Mouse (Mus musculus): Measurements from ENCODE around the gene Dab2ip. TPM values are rescaled to one million over a fixed set of nuclear protein-coding genes. Genes with fewer than 3 reads are reported as not detected.

Gene Dab2ip
- polyA plus RNA-seq, 1 experiment from 2014 or later = 61.2 TPM

DNA sequence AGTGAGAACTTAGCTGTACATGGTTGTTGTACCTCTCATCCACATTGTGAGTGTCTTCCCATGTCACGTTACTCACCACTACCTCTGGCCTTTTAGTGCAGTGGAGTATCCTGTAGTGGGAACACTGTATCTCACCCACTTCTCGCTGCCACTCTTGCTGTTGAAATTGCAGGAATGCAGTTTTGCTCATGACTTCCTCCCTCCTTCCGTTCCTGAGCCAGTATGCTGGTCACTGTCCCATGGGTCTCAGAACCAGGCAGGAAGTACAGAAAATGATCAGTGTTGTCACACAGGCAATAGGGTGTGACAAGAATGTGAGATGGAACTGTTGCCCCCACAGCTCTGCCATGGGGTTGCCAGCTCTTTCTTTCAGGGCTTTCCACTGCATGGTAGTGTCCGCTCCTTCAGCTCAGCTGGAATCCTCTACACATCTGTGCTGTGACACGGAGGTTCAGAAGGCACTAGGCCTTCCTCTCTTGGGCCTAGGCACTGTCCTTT, 160.0 kb downstream of the Dab2ip start:
- H3K9me3 ChIP-seq (ENCODE audit: control insufficient read depth, low read length) = no peaks in the 10 kb centered on the region
- H3K36me3 ChIP-seq (ENCODE audit: control insufficient read depth, insufficient read depth, low read length) = peaks cover 43% of the 10 kb centered on the region

DNA sequence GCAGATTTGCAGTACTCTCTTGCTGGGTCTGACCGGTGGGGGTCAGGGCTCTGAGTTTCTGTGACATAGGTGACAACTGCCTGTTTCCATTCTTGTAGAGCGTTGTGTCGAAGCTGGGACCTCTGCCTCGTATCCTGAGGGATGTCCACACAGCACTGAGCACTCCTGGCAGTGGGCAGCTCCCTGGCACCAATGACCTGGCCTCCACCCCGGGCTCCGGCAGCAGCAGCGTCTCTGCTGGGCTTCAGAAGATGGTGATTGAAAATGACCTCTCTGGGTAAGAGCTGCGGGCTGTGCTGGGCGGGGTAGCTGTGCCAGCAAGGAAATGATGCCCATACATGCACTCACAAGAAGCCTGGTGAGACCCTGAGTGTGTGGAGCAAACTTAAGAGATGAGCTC, 160.6 kb downstream of the Dab2ip start:
- Histone ChIP-seq H3K4me3 (ENCODE audit: low read depth, low read length) (no peak overlapping the region), H3K4me1 (ENCODE audit: control insufficient read depth, insufficient read depth, low read length) (no peaks in the 10 kb centered on the region), H3K9ac (ENCODE audit: low read length) (no peak overlapping the region), H3K36me3 (ENCODE audit: control insufficient read depth, insufficient read depth, low read length) (peaks cover 41% of the 10 kb centered on the region), H3K27me3 (ENCODE audit: control insufficient read depth, insufficient read depth, low read length) (no peaks in the 10 kb centered on the region), H3K9me3 (ENCODE audit: control insufficient read depth, low read length) (no peaks in the 10 kb centered on the region), H3K27ac (ENCODE audit: low read depth, low read length) (no peak overlapping the region), H3K4me2 (ENCODE audit: low read depth) (no peak overlapping the region)
- WGBS = 95% methylated on average over 9 of the region's 9 CpGs
- DNase-seq (ENCODE audit: low spot score) = no peak
- ATAC-seq (ENCODE audit: insufficient read depth, low FRiP score, low TSS enrichment) = no peak

More for the DNA sequence above, 160.0 kb downstream of the Dab2ip start:
- H3K27ac ChIP-seq (ENCODE audit: low read depth, low read length) = no peak overlapping the region
- H3K4me3 ChIP-seq (ENCODE audit: low read depth, low read length) = no peak overlapping the region
- DNase-seq (ENCODE audit: low spot score) (no peak), ATAC-seq (ENCODE audit: insufficient read depth, low FRiP score, low TSS enrichment) (no peak)
- no peak overlapping the region for H3K9ac ChIP-seq (ENCODE audit: low read length)
- H3K27me3 ChIP-seq (ENCODE audit: control insufficient read depth, insufficient read depth, low read length) = no peaks in the 10 kb centered on the region
- H3K4me1 ChIP-seq (ENCODE audit: control insufficient read depth, insufficient read depth, low read length) = no peaks in the 10 kb centered on the region
- H3K4me2 ChIP-seq (ENCODE audit: low read depth) = no peak overlapping the region
- 91% methylated on average over 5 of the region's 5 CpGs for WGBS

DNA sequence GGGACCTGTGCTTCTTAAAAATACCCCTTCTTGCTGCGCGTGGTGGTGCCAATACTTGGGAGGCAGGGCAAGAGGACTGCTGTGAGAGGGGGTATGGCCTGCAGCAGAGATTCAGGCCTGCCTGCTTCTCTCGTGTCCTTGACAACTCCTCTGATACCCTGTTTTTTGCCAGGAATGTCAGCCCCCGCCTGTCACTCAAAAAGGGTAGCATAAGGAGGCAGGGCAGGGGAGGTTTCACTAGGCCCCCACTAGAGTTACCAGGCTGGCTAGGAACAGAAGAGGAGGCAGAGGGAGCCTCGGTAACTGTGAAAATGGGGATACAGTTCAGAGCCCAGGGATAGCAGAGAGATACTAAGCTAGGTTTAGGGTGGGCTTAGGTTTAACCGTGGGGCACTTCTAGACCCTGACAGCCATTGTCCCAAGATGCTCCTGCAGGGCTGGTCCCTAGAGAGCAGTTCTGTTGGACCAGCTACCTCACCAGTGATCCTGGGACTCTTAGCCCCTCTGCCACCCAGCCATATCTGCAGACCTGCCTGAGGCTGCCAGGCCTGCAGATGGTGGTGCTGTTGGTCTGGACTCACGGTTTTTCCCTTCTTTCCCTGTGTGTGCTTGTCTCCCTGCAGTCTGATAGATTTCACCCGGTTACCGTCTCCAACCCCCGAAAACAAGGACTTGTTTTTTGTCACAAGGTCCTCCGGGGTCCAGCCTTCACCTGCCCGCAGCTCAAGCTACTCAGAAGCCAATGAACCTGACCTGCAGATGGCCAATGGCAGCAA, 161.4 kb downstream of the Dab2ip start:
- 90% methylated on average over 12 of the region's 12 CpGs for WGBS
- Histone ChIP-seq H3K4me3 (ENCODE audit: low read depth, low read length) (no peak overlapping the region), H3K27me3 (ENCODE audit: control insufficient read depth, insufficient read depth, low read length) (no peaks in the 10 kb centered on the region), H3K4me2 (ENCODE audit: low read depth) (no peak overlapping the region), H3K4me1 (ENCODE audit: control insufficient read depth, insufficient read depth, low read length) (no peaks in the 10 kb centered on the region), H3K36me3 (ENCODE audit: control insufficient read depth, insufficient read depth, low read length) (peaks cover 42% of the 10 kb centered on the region), H3K27ac (ENCODE audit: low read depth, low read length) (no peak overlapping the region), H3K9me3 (ENCODE audit: control insufficient read depth, low read length) (no peaks in the 10 kb centered on the region), H3K9ac (ENCODE audit: low read length) (no peak overlapping the region)
- ATAC-seq (ENCODE audit: insufficient read depth, low FRiP score, low TSS enrichment) (no peak), DNase-seq (ENCODE audit: low spot score) (no peak)

DNA sequence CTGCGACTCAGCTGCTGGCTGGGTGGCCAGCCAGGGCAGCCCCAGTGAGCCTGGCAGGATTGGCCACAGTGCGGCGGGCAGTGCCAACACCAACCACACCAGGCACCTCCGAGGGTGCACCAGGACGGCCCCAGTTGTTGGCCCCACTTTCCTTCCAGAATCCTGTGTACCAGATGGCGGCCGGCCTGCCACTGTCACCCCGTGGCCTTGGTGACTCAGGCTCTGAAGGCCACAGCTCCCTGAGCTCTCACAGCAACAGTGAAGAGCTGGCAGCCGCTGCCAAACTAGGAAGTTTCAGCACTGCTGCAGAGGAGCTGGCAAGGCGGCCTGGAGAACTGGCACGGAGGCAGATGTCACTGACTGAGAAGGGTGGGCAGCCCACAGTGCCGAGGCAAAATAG, 162.0 kb downstream of the Dab2ip start:
- Histone ChIP-seq H3K36me3 (ENCODE audit: control insufficient read depth, insufficient read depth, low read length) (peaks cover 41% of the 10 kb centered on the region), H3K4me1 (ENCODE audit: control insufficient read depth, insufficient read depth, low read length) (no peaks in the 10 kb centered on the region), H3K9me3 (ENCODE audit: control insufficient read depth, low read length) (no peaks in the 10 kb centered on the region), H3K9ac (ENCODE audit: low read length) (no peak overlapping the region), H3K4me2 (ENCODE audit: low read depth) (no peak overlapping the region), H3K4me3 (ENCODE audit: low read depth, low read length) (no peak overlapping the region), H3K27ac (ENCODE audit: low read depth, low read length) (no peak overlapping the region), H3K27me3 (ENCODE audit: control insufficient read depth, insufficient read depth, low read length) (no peaks in the 10 kb centered on the region)
- no peak for DNase-seq (ENCODE audit: low spot score)
- no peak for ATAC-seq (ENCODE audit: insufficient read depth, low FRiP score, low TSS enrichment)
- 94% methylated on average over 12 of the region's 12 CpGs for WGBS

DNA sequence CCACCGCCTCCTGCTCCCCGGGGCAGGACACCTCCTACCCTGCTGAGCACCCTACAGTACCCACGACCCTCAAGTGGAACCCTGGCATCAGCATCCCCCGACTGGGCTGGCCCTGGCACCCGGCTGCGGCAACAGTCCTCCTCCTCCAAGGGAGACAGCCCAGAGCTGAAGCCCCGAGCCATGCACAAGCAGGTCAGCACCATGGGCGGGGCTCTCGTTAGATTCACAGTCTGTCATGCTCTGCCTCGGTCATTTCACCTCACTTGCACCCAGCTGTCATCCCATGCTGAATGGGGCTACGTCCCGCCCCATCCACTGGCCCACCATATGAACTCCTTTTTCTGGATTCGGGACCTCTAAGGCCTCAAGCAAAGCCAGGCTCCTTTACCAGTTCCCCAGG, 162.5 kb downstream of the Dab2ip start:
- Histone ChIP-seq H3K4me1 (ENCODE audit: control insufficient read depth, insufficient read depth, low read length) (no peaks in the 10 kb centered on the region), H3K27ac (ENCODE audit: low read depth, low read length) (no peak overlapping the region), H3K27me3 (ENCODE audit: control insufficient read depth, insufficient read depth, low read length) (no peaks in the 10 kb centered on the region), H3K4me3 (ENCODE audit: low read depth, low read length) (no peak overlapping the region), H3K4me2 (ENCODE audit: low read depth) (no peak overlapping the region), H3K9ac (ENCODE audit: low read length) (no peak overlapping the region), H3K36me3 (ENCODE audit: control insufficient read depth, insufficient read depth, low read length) (peaks cover 38% of the 10 kb centered on the region), H3K9me3 (ENCODE audit: control insufficient read depth, low read length) (no peaks in the 10 kb centered on the region)
- DNase-seq (ENCODE audit: low spot score) (no peak), ATAC-seq (ENCODE audit: insufficient read depth, low FRiP score, low TSS enrichment) (no peak)
- 90% methylated on average over 12 of the region's 13 CpGs for WGBS

DNA sequence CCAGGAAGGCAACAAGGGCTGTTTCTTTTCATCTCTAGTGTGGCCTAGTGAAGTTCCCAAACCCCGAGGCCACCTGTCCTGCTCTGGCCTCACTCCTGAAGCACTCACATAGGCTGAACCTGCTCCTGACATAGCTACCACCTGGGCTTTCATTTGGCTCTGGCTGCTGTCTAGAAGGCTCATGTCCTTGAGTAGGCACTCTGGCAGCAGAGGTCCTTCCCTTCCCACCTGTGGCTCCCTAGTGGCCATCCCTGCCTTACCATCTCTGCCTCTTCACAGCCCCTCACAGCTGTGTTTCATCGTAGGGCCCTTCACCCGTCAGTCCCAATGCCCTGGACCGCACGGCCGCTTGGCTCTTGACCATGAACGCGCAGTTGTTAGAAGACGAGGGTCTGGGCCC, 162.9 kb downstream of the Dab2ip start:
- Histone ChIP-seq H3K4me2 (ENCODE audit: low read depth) (no peak overlapping the region), H3K27ac (ENCODE audit: low read depth, low read length) (no peak overlapping the region), H3K9me3 (ENCODE audit: control insufficient read depth, low read length) (no peaks in the 10 kb centered on the region), H3K36me3 (ENCODE audit: control insufficient read depth, insufficient read depth, low read length) (peaks cover 38% of the 10 kb centered on the region), H3K9ac (ENCODE audit: low read length) (no peak overlapping the region), H3K4me1 (ENCODE audit: control insufficient read depth, insufficient read depth, low read length) (no peaks in the 10 kb centered on the region), H3K27me3 (ENCODE audit: control insufficient read depth, insufficient read depth, low read length) (no peaks in the 10 kb centered on the region), H3K4me3 (ENCODE audit: low read depth, low read length) (no peak overlapping the region)
- DNase-seq (ENCODE audit: low spot score) (no peak), ATAC-seq (ENCODE audit: insufficient read depth, low FRiP score, low TSS enrichment) (no peak)
- WGBS = 92% methylated on average over 9 of the region's 9 CpGs

DNA sequence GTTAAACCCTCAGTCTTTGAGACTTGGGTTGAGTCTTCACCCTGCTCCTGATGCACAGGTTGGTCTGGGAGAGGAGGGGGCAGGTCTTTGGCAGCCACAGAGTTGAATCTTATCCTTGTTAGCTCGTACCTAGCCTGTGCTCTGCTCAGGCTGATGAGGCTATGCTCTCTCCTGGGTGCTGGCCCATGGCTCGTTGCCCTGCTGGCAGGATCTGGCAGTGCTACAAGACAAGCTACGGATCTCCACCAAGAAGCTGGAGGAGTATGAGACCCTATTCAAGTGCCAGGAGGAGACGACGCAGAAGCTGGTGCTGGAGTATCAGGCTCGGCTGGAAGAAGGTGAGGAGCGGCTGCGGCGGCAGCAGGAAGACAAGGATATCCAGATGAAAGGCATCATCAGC, 164.8 kb downstream of the Dab2ip start:
- H3K9me3 ChIP-seq (ENCODE audit: control insufficient read depth, low read length) = no peaks in the 10 kb centered on the region
- 88% methylated on average over 9 of the region's 9 CpGs for WGBS
- no peaks in the 10 kb centered on the region for H3K4me1 ChIP-seq (ENCODE audit: control insufficient read depth, insufficient read depth, low read length)
- H3K27ac ChIP-seq (ENCODE audit: low read depth, low read length) = no peak overlapping the region
- peaks cover 40% of the 10 kb centered on the region for H3K36me3 ChIP-seq (ENCODE audit: control insufficient read depth, insufficient read depth, low read length)
- H3K4me2 ChIP-seq (ENCODE audit: low read depth) = no peak overlapping the region
- H3K4me3 ChIP-seq (ENCODE audit: low read depth, low read length) = no peak overlapping the region
- no peaks in the 10 kb centered on the region for H3K27me3 ChIP-seq (ENCODE audit: control insufficient read depth, insufficient read depth, low read length)
- no peak for ATAC-seq (ENCODE audit: insufficient read depth, low FRiP score, low TSS enrichment)
- DNase-seq (ENCODE audit: low spot score) = no peak
- no peak overlapping the region for H3K9ac ChIP-seq (ENCODE audit: low read length)

- Histone ChIP-seq H3K27me3 (ENCODE audit: control insufficient read depth, insufficient read depth, low read length) (no peaks in the 10 kb centered on the region), H3K36me3 (ENCODE audit: control insufficient read depth, insufficient read depth, low read length) (peaks cover 37% of the 10 kb centered on the region), H3K4me1 (ENCODE audit: control insufficient read depth, insufficient read depth, low read length) (no peaks in the 10 kb centered on the region), H3K4me2 (ENCODE audit: low read depth) (no peak overlapping the region), H3K9me3 (ENCODE audit: control insufficient read depth, low read length) (no peaks in the 10 kb centered on the region), H3K9ac (ENCODE audit: low read length) (no peak overlapping the region), H3K27ac (ENCODE audit: low read depth, low read length) (no peak overlapping the region), H3K4me3 (ENCODE audit: low read depth, low read length) (no peak overlapping the region)
- WGBS = 96% methylated on average over 6 of the region's 6 CpGs
- DNase-seq (ENCODE audit: low spot score) (no peak), ATAC-seq (ENCODE audit: insufficient read depth, low FRiP score, low TSS enrichment) (no peak)
Observed at GRCm38 (mm10) chr2:35723267-35723666, 165.2 kb downstream of the Dab2ip start.

DNA sequence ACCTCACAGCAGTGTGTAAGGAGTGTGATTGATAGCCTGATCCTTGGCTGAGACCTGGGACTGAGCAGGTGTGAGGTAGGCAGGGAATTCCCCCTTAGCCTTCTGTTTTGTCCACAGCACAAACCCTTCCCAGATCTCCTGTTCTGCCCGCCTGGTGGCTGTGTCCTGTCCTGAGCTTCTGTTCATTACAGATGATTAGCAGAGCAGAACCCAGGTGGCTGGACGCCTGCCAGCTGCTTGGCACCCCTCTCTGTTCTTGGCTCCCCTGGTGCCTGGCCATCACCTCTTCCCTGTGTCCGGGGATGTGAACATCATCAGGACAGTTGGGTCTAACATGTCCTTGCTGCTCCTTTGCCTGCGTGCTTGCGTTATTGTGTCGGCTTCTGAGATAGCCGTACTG, 165.6 kb downstream of the Dab2ip start:
- no peaks in the 10 kb centered on the region for H3K9me3 ChIP-seq (ENCODE audit: control insufficient read depth, low read length)
- H3K4me1 ChIP-seq (ENCODE audit: control insufficient read depth, insufficient read depth, low read length) = no peaks in the 10 kb centered on the region
- WGBS = 91% methylated on average over 7 of the region's 7 CpGs
- H3K4me3 ChIP-seq (ENCODE audit: low read depth, low read length) = no peak overlapping the region
- ATAC-seq (ENCODE audit: insufficient read depth, low FRiP score, low TSS enrichment) (no peak), DNase-seq (ENCODE audit: low spot score) (no peak)
- H3K36me3 ChIP-seq (ENCODE audit: control insufficient read depth, insufficient read depth, low read length) = peaks cover 37% of the 10 kb centered on the region
- H3K9ac ChIP-seq (ENCODE audit: low read length) = no peak overlapping the region
- H3K4me2 ChIP-seq (ENCODE audit: low read depth) = no peak overlapping the region
- H3K27ac ChIP-seq (ENCODE audit: low read depth, low read length) = no peak overlapping the region
- H3K27me3 ChIP-seq (ENCODE audit: control insufficient read depth, insufficient read depth, low read length) = no peaks in the 10 kb centered on the region
